Mouse (Mus musculus): ENCODE measurements around the gene Pum1.

- TF ChIP-seq CTCF (IDR thresholded peaks at IDR 0.05; ENCODE audit: insufficient read depth, low read depth, low read length) (no peak), POLR2A (IDR thresholded peaks at IDR 0.05; ENCODE audit: insufficient read depth, low read depth, low read length) (no peak)
Observed at GRCm38 (mm10) chr4:130719348-130719747, 56.2 kb downstream of the Pum1 start.

All from olfactory bulb, adult 2 months (tissue).